Mouse (Mus musculus) lung, embryonic 15.5 days (tissue): ENCODE data around the gene Gm49387. TPM values are rescaled to one million over a fixed set of nuclear protein-coding genes. Genes with fewer than 3 reads are reported as not detected.
A peak's percentile ranks its signal among the peaks of the same experiment; 100 is the strongest.

Source experiments
- ATAC-seq: fragments of 200-750 bp; cut with Nextera tagmentation; 2 replicates; pipeline ENCODE4 v1.8.0; 2017; ENCODE audit warnings: moderate number of reproducible peaks, borderline replicate concordance; ENCODE audit not compliant: low FRiP score, low TSS enrichment; ENCODE audit errors: extremely low read depth
- H3K27ac ChIP-seq: fragments of 300-500 bp; sonication (generic); 2 replicates; pipeline ENCODE4 v1.5.1; 2015; ENCODE audit warnings: moderate library complexity, mild to moderate bottlenecking, inconsistent platforms
- H3K27me3 ChIP-seq: fragments of 300-500 bp; sonication (generic); 2 replicates; pipeline ENCODE4 v1.6.1; 2015; ENCODE audit warnings: inconsistent platforms
- H3K36me3 ChIP-seq: fragments of 300-500 bp; sonication (generic); 2 replicates; pipeline ENCODE4 v1.6.1; 2015; ENCODE audit warnings: inconsistent platforms
- H3K4me1 ChIP-seq: fragments of 300-500 bp; sonication (generic); 2 replicates; pipeline ENCODE4 v1.6.1; 2015; ENCODE audit warnings: inconsistent platforms
- H3K4me2 ChIP-seq: fragments of 300-500 bp; sonication (generic); 2 replicates; pipeline ENCODE4 v1.6.1; 2015; ENCODE audit warnings: inconsistent platforms, mild to moderate bottlenecking, moderate library complexity
- H3K4me3 ChIP-seq: fragments of 300-500 bp; sonication (generic); 2 replicates; pipeline ENCODE4 v1.5.1; 2015; ENCODE audit warnings: mild to moderate bottlenecking, inconsistent platforms
- H3K9ac ChIP-seq: fragments of 300-500 bp; sonication (generic); 2 replicates; pipeline ENCODE4 v1.6.1; 2015; ENCODE audit warnings: inconsistent platforms
- H3K9me3 ChIP-seq: fragments of 300-500 bp; sonication (generic); 2 replicates; pipeline ENCODE4 v1.6.1; 2016; ENCODE audit warnings: inconsistent platforms
- WGBS: fragments of 180-500 bp; shearing (Covaris S2); methylation state at CpG from one replicate; pipeline ENCODE4 v1.1.7; 2015; 5-methylcytosine and 5-hydroxymethylcytosine counted together
- polyA plus RNA-seq: library from polyadenylated mRNA; unstranded; fragments of >200 nt; fragmentation: Nextera tagmentation; extraction: Ambion mirVana; gene quantifications from 2 replicates; pipeline ENCODE4 v1.2.1, GENCODE M21; 2015

Gm49387 gene
- polyA plus RNA-seq, 1 experiment from 2014 or later, result 2.5 TPM

DNA sequence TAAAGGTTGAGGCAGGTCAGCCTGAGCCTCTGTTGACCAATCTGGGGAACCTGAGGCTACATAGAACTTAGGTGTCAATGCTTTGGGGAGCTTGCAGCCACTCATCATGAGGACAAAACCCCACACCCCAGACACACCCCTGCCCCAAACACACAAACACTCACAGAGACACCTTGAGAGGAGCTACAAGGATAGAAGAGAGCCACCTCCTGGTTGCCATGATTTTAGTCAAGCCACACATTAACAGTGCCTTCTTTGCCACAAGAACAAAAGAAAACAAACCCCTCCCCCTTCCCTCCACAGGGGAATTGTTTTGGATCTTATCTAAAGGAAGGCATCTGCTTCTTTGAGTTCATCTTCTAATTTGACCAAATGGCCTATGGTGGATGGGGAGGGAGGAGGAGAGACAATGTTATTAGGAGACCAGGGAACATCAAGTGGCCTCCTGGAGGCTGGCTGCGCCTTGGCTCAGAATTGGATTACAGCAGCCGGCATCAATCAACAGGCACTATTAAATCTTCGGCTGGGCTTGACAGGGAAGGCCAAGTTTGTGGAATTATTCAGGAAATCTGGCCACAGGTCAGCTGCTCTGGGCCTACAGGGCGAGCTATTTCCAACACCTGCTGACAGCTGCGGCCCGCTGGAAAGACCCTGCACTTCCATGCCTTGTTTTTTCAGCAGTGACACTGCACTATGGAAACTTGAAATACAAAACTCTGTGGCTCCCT is 76.1 kb downstream of the Gm49387 start:
- WGBS, result 9% methylated on average over 6 of the region's 6 CpGs
- peak; percentile 89 for ATAC-seq
- H3K9me3 ChIP-seq, result no peaks in the 10 kb centered on the region
- no peak overlapping the region for H3K4me2 ChIP-seq
- peak overlapping the region; percentile 25; the same call in 1 of the 2 replicates for H3K27ac ChIP-seq
- peaks cover 35% of the 10 kb centered on the region for H3K4me1 ChIP-seq
- no peak overlapping the region for H3K9ac ChIP-seq
- no peak overlapping the region for H3K4me3 ChIP-seq
- no peaks in the 10 kb centered on the region for H3K36me3 ChIP-seq
- no peaks in the 10 kb centered on the region for H3K27me3 ChIP-seq

GRCm38 (mm10) chr14:31560886-31561285 is 79.8 kb downstream of the Gm49387 start:
- H3K4me3 ChIP-seq, result no peak overlapping the region
- 0 out of 2 replicates have a peak overlapping the region, but pooled peaks have one; percentile 17 for H3K27ac ChIP-seq
- ATAC-seq, result peak; percentile 43; the same call in 1 of the 2 replicates
- peaks cover 35% of the 10 kb centered on the region for H3K4me1 ChIP-seq
- 13% methylated on average over 5 of the region's 5 CpGs for WGBS
- H3K27me3 ChIP-seq, result 0 out of 2 replicates have a peak, but pooled peaks cover 2% of the 10 kb centered on the region
- H3K36me3 ChIP-seq, result no peaks in the 10 kb centered on the region
- H3K9me3 ChIP-seq, result no peaks in the 10 kb centered on the region
- no peak overlapping the region for H3K4me2 ChIP-seq
- no peak overlapping the region for H3K9ac ChIP-seq

- H3K27ac ChIP-seq, result no peak overlapping the region
- H3K9me3 ChIP-seq, result no peaks in the 10 kb centered on the region
- H3K36me3 ChIP-seq, result no peaks in the 10 kb centered on the region
- 0 out of 2 replicates have a peak, but pooled peaks cover 2% of the 10 kb centered on the region for H3K27me3 ChIP-seq
- WGBS, result 32% methylated on average over 5 of the region's 5 CpGs
- H3K4me1 ChIP-seq, result peaks cover 21% of the 10 kb centered on the region
- no peak overlapping the region for H3K4me2 ChIP-seq
- no peak overlapping the region for H3K9ac ChIP-seq
- ATAC-seq, result peak; percentile 39; the same call in 1 of the 2 replicates
- H3K4me3 ChIP-seq, result no peak overlapping the region
Observed at GRCm38 (mm10) chr14:31559216-31559615, 81.5 kb downstream of the Gm49387 start.

GRCm38 (mm10) chr14:31557784-31558183 is 82.9 kb downstream of the Gm49387 start:
- Histone ChIP-seq H3K9ac (no peak overlapping the region), H3K27ac (no peak overlapping the region), H3K4me2 (no peak overlapping the region), H3K4me1 (peaks cover 18% of the 10 kb centered on the region), H3K36me3 (no peaks in the 10 kb centered on the region), H3K4me3 (no peak overlapping the region), H3K27me3 (0 out of 2 replicates have a peak, but pooled peaks cover 2% of the 10 kb centered on the region), H3K9me3 (no peaks in the 10 kb centered on the region)
- ATAC-seq, result no peak
- 62% methylated on average over 9 of the region's 9 CpGs for WGBS

DNA sequence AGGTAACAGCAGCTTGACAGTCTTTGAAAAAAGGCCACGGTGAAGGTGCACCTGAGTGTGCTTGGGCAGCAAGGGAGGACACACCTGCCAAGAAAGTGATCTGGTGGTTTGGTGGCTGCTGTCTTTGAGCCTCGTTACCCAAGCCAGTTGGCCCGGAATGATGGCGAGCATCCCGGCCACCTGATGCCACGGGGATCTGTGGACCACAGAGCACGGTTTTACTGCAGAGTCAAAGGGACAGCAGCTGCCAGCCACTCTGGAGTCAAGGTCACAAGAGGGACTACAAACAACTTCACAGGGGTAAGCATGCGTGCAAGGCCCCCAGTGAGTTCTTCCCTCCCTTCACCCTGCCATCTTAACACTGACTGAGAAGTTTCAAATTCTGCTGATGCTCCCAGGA is 83.4 kb downstream of the Gm49387 start:
- Histone ChIP-seq H3K9ac (no peak overlapping the region), H3K36me3 (no peaks in the 10 kb centered on the region), H3K27ac (no peak overlapping the region), H3K4me1 (peaks cover 18% of the 10 kb centered on the region), H3K4me2 (no peak overlapping the region), H3K27me3 (0 out of 2 replicates have a peak, but pooled peaks cover 2% of the 10 kb centered on the region), H3K4me3 (no peak overlapping the region), H3K9me3 (no peaks in the 10 kb centered on the region)
- no peak for ATAC-seq
- 70% methylated on average over 8 of the region's 8 CpGs for WGBS

DNA sequence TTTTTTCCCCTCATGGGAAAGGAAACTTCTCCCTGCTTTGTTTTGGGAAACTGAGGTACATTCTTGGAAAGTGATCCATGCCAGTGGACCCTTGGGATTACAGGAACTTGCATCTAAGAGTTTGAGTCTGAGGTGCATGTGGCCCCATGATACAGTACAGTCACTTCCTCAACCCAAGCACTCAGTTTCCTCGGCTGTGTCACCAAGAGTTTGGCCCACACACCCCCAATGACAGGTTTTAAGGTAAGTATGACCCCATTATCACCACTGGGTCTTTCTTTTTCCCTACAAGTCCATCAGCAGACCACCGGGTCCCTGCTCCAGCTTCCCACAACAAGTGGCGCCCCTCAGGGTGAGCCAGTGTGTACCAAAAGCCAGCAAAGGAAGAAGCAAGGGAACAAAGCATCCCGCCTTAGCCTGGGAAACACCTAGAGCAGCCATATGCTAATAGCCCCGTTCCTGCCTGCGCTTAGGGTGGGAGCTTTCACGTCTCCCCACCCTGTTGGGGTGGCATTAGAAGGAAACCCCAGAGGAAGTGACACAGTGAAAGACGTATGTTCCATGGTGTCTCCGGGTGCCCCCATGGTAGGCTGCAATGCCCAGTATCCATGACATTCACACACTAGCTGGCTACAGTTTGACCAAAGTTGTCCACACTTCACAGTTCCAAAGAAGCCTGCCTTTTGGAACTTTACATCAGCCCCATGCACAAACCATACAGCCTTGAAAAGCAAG is 84.0 kb downstream of the Gm49387 start:
- H3K36me3 ChIP-seq, result no peaks in the 10 kb centered on the region
- peaks cover 18% of the 10 kb centered on the region for H3K4me1 ChIP-seq
- H3K27me3 ChIP-seq, result 0 out of 2 replicates have a peak, but pooled peaks cover 2% of the 10 kb centered on the region
- H3K27ac ChIP-seq, result no peak overlapping the region
- H3K4me3 ChIP-seq, result no peak overlapping the region
- no peaks in the 10 kb centered on the region for H3K9me3 ChIP-seq
- no peak overlapping the region for H3K9ac ChIP-seq
- no peak for ATAC-seq
- 84% methylated on average over 9 of the region's 9 CpGs for WGBS
- no peak overlapping the region for H3K4me2 ChIP-seq

GRCm38 (mm10) chr14:31555963-31556434 is 84.7 kb downstream of the Gm49387 start:
- Histone ChIP-seq H3K27ac (no peak overlapping the region), H3K9ac (no peak overlapping the region), H3K9me3 (no peaks in the 10 kb centered on the region), H3K36me3 (no peaks in the 10 kb centered on the region), H3K4me3 (no peak overlapping the region), H3K4me2 (no peak overlapping the region), H3K27me3 (0 out of 2 replicates have a peak, but pooled peaks cover 2% of the 10 kb centered on the region), H3K4me1 (peaks cover 18% of the 10 kb centered on the region)
- WGBS, result 45% methylated on average over 14 of the region's 14 CpGs
- no peak for ATAC-seq

GRCm38 (mm10) chr14:31555021-31555420 is 85.7 kb downstream of the Gm49387 start:
- H3K4me2 ChIP-seq, result no peak overlapping the region
- H3K4me3 ChIP-seq, result no peak overlapping the region
- H3K9me3 ChIP-seq, result no peaks in the 10 kb centered on the region
- peaks cover 10% of the 10 kb centered on the region; the same call in 1 of the 2 replicates for H3K4me1 ChIP-seq
- 0 out of 2 replicates have a peak, but pooled peaks cover 2% of the 10 kb centered on the region for H3K27me3 ChIP-seq
- H3K36me3 ChIP-seq, result no peaks in the 10 kb centered on the region
- no peak for ATAC-seq
- no peak overlapping the region for H3K27ac ChIP-seq
- WGBS, result 88% methylated on average over 7 of the region's 7 CpGs
- H3K9ac ChIP-seq, result no peak overlapping the region

DNA sequence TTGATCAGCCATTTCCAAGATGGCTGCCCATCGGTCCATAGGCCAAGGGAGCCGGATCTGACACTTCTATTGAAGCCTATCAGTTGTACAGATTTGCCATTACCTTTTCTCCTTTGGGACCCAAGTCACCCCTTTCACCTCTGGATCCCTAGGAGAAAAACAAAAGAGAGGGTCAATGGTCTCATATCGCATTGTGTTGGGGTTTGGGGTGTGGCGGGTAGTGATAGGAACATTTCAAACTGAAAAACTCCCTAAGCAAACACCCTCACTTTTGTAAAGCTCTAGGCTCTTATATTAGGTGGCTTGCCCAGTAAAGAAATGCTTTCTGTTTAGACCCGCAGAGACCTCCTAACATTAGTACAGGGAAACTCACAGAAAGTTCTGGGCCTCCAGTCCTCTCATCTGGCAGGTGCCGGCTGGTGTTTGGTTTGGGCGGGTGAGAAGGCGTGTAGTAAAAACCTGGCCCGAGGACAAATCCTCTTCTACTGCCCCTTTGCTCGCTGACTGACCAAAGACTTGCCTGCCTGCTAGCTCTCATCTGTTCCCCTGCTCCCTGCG is 96.7 kb downstream of the Gm49387 start:
- WGBS, result 63% methylated on average over 11 of the region's 11 CpGs
- Histone ChIP-seq H3K9ac (no peak overlapping the region), H3K4me1 (no peaks in the 10 kb centered on the region), H3K36me3 (no peaks in the 10 kb centered on the region), H3K4me2 (no peak overlapping the region), H3K27ac (no peak overlapping the region), H3K27me3 (no peaks in the 10 kb centered on the region), H3K9me3 (no peaks in the 10 kb centered on the region), H3K4me3 (no peak overlapping the region)
- no peak for ATAC-seq

DNA sequence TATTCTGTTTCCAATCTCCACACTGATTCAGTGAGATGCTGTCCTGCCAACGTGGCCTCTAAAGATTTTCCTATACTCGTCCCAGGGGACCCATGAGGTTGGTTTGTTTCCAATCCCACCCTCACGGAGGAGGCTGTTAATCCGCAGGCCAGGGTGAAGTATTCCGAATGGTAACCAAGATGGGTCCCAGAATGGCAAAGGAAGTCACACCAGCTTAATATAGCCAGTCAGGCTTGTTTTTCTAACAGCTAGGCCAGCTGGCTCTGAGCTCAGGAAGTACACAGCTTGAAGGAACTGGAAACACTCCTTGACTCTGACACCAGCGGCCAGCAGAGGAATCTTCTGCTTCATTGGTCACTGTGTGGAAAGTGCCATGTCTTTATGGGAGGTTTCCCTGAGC is 103.4 kb downstream of the Gm49387 start:
- 62% methylated on average over 6 of the region's 6 CpGs for WGBS
- ATAC-seq, result no peak
- no peak overlapping the region for H3K4me2 ChIP-seq
- H3K4me1 ChIP-seq, result no peaks in the 10 kb centered on the region
- H3K4me3 ChIP-seq, result no peak overlapping the region
- H3K27ac ChIP-seq, result no peak overlapping the region
- H3K27me3 ChIP-seq, result no peaks in the 10 kb centered on the region
- no peaks in the 10 kb centered on the region for H3K36me3 ChIP-seq
- H3K9ac ChIP-seq, result no peak overlapping the region
- H3K9me3 ChIP-seq, result no peaks in the 10 kb centered on the region

- no peaks in the 10 kb centered on the region for H3K27me3 ChIP-seq
- no peaks in the 10 kb centered on the region for H3K36me3 ChIP-seq
- peaks cover 3% of the 10 kb centered on the region for H3K4me1 ChIP-seq
- no peak overlapping the region for H3K4me2 ChIP-seq
- no peaks in the 10 kb centered on the region for H3K9me3 ChIP-seq
- H3K9ac ChIP-seq, result no peak overlapping the region
- WGBS, result 69% methylated on average over 3 of the region's 3 CpGs
- no peak overlapping the region for H3K4me3 ChIP-seq
- no peak overlapping the region for H3K27ac ChIP-seq
- no peak for ATAC-seq
Observed at GRCm38 (mm10) chr14:31532656-31533055, 108.0 kb downstream of the Gm49387 start.
